Mouse (Mus musculus) lung, postnatal 10 days (tissue): ENCODE measurements around the gene Kcnk16.

Experiments used
- DNase-seq: peaks from one replicate; pipeline ENCODE4 v3.0.0; 2021

The Kcnk16 gene

DNA sequence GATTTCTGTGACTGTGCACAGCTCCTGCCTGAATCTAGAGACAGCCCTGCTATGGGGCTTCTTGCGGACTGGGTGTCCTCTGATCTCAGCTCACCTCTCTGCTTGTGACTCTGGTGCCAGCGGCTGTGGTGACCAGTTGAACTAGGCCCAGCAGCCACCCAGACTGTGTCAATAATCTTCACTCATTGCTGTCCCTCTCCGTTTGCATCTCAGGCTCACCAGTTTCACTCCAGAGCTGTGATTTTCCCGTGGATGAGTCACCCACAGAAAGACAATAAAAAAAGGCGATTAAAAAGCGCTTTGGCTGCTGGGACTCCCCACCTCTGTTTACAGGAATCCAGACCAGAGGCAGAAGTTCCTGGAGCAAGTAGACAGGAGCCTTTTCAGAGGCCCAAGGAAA is 39.6 kb downstream of the Kcnk16 start:
- DNase-seq: no peak

DNA sequence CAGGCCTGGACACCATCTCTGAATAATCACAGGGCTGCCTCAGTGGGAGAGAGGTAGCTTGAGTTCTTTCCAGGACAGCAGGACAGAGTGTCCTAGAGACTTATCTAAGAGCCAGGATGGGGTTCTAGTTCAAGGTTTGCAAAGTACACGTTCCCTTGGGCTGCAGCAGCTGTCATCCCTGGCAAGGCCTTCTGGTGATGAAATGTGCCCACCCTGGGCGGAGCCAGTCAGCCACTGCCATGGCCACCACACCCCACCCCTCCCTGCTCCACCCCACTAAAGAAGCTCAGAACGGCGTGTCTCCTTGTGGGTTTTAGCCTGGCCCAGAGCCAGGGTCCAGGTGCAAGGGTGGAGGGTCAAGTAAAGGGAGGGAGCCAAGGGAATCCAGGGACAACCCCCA is 40.7 kb downstream of the Kcnk16 start:
- DNase-seq: peak; percentile 29

DNA sequence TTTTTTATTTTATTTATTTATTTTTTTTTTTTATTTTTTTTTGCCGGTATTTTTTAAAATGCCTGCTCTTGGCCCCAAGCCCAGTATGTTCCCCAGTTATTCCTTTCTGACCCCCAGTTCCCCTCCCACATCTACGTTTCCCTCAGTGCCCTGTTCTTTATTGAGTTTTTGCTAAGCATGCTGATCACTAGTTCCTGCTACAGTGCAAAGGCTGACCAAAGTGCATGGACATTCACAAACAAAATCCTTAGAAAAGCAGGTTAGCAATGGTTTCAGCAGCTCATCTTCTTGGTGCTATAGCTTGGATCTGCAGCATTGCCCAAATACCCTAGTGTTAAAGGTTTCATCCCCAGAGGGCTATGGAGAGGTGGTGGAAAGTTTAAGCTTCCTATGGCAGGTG is 42.0 kb downstream of the Kcnk16 start:
- no peak for DNase-seq

DNA sequence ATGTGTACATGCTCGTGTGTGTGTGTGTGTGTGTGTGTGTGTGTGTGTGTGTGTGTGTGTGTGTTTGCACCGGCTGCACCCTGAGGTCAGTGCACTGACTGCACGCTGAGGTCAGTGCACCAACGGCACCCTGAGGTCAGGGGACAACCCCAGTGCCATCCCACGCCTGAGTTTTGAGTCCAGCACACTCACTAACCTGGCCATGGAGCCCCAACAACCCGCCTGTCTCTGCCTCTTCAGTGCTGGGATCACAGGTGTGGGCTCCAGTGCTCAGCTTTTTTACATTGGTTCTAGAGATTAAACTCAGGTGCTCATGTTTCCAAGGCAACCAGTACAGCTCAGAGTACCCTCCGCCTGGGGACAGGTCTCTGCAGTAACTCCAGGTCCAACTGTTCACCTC is 42.5 kb downstream of the Kcnk16 start:
- DNase-seq: no peak

DNA sequence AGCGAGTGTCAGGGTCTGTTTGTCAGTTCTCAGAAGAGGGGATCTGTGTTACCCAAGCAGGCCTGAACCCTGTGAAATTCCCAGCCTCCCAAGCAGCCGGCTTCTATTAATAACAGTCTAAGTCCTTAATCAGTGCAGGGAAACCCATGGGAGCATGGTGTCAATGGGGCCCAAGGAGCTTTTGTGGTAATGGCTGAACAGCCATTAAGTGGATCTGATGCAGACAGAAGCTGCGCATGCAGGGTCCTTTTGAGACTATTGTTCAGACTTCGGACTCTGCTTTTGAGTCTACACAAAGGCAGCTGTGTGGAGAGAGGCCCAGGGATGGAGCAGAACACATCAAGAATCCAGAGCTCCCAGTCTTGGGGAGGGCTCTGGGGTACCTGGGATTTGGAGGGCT is 43.5 kb downstream of the Kcnk16 start:
- DNase-seq: no peak

DNA sequence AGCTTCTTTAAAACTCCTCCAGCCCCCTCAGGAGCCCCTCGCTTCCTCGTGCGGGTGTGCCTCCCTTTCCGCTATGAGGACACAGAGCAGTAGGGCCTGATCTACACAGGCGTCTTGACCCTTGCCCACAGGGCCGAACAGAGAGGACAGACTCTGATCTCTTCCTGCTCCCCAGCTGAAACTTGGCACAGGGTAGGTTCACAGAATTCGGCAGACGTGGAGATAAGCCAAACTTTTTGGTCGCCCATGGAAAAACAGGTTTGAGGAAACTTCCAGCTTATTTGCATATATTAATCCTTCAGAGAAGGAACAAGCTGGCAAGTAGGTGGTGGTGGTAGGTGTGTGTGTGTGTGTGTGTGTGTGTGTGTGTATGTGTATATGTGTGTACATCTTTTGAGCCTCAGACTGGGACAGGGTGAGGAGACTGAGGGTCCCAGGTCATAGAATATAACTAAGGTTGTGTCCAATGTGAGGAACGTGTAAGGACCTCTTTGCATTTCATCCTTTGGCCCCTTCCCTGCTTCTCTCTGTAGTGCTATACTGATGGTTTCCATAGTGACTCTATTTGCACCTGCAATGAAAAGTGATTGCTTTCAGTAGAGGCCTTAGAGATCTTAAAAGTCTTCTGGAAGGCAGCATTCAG is 44.3 kb downstream of the Kcnk16 start:
- no peak for DNase-seq

GRCm38 (mm10) chr14:20224163-20224562 is 44.8 kb downstream of the Kcnk16 start:
- peak; percentile 58 for DNase-seq

- DNase-seq: no peak
Measured at GRCm38 (mm10) chr14:20223253-20223652, 45.7 kb downstream of the Kcnk16 start.

DNA sequence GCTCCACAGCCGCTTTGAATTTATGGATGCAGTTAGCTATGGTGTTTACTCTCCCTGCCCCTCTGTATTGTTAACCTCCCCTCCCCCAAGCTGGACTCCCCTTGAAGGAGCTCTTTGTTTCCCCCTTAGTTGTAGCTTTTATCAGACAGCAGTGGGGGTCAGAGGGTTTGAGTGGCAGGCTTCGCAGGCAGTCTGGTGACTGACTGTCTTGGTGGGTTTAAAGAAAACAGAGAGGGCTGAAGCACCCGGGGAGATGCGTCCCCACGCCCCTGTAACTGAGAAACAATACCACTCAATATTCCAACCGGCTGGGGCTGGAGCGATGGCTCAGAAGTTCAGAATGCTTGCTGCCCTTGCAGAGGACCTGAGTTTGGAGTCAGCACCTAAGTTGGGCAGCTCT is 47.9 kb downstream of the Kcnk16 start:
- no peak for DNase-seq

- DNase-seq: no peak
Measured at GRCm38 (mm10) chr14:20219849-20220248, 49.1 kb downstream of the Kcnk16 start.

DNA sequence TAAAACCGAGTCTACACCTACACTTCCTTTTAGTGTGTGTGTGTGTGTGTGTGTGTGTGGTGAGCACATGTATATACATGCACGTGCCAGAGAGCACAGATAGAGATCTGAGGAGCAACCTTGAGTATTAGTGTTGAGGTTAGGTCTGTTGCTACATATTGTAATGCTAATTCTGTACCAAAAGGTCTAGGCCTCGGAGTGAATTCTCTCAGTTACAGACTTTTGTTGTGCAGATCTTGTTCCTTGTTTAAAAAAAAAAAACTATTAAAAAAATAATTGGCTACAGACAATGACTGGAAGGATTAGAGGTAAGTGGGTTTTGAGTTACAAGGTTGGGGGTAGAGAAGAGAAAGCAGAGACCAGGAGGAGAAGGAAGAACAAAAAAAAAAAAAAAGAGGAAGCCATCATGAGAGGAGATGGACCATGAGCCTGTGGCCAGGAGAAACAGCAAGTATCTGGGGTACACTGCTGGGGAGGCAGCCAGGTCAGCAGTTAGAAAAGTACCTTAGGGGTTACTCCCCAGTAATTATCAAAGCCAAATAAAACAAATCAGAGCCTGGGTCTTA is 51.6 kb downstream of the Kcnk16 start:
- DNase-seq: no peak

GRCm38 (mm10) chr14:20216561-20217298 is 52.3 kb downstream of the Kcnk16 start:
- no peak for DNase-seq

GRCm38 (mm10) chr14:20215826-20216225 is 53.2 kb downstream of the Kcnk16 start:
- no peak for DNase-seq

- DNase-seq: peak; percentile 14
Measured at GRCm38 (mm10) chr14:20214125-20214524, 54.9 kb downstream of the Kcnk16 start.

- DNase-seq: no peak
Measured at GRCm38 (mm10) chr14:20211754-20212601, 57.0 kb downstream of the Kcnk16 start.
